Mouse (Mus musculus) lung, adult 2 months (tissue): Measurements from ENCODE around the gene Gm26897. TPM values are rescaled to one million over a fixed set of nuclear protein-coding genes. Genes with fewer than 3 reads are reported as not detected.

Experiments
- DNase-seq: peaks from one replicate; pipeline ENCODE4 v3.0.0; 2022
- H3K4me1 ChIP-seq: fragments of 200-500 bp; 2 replicates; pipeline ENCODE4 v1.6.1; 2011; ENCODE audit warnings: low read length; ENCODE audit not compliant: control insufficient read depth, insufficient read depth
- H3K4me3 ChIP-seq: fragments of 200-500 bp; replicated peaks from 2 replicates; pipeline ENCODE3; 2011; ENCODE audit warnings: low read depth, mild to moderate bottlenecking, control low read depth, low read length; ENCODE audit errors: extremely low read depth
- CTCF ChIP-seq: fragments of 200-500 bp; IDR thresholded peaks from 2 replicates; pipeline ENCODE4 v1.5.1; 2011; ENCODE audit warnings: mild to moderate bottlenecking, low read length, control low read depth; ENCODE audit not compliant: insufficient read depth
- POLR2A ChIP-seq: fragments of 200-500 bp; IDR thresholded peaks from 2 replicates; pipeline ENCODE4 v1.6.1; 2011; ENCODE audit warnings: low read depth, mild to moderate bottlenecking, control low read depth, low read length, borderline replicate concordance; ENCODE audit errors: extremely low read depth
- WGBS: fragments of 180-500 bp; shearing (Covaris S2); methylation state at CpG from one replicate; pipeline ENCODE4 v1.1.7; 2018; 5-methylcytosine and 5-hydroxymethylcytosine counted together
- polyA plus RNA-seq: library from polyadenylated mRNA; depleted of rRNA; stranded (reverse); fragments of >200 nt; gene quantifications from 2 replicates; pipeline ENCODE4 v1.2.3, GENCODE M21; 2012

Gene Gm26897
- polyA plus RNA-seq, 1 experiment, result not detected

- 49% methylated on average over 9 of the region's 9 CpGs for WGBS
- H3K4me3 ChIP-seq, result no peak overlapping the region
- TF ChIP-seq CTCF (no peak), POLR2A (no peak)
- no peaks in the 10 kb centered on the region for H3K4me1 ChIP-seq
- DNase-seq, result no peak
Measured at GRCm38 (mm10) chr5:111720726-111721125, 13.0 kb upstream of the Gm26897 start.

- WGBS, result 66% methylated on average over 10 of the region's 10 CpGs
- DNase-seq, result no peak
Measured at GRCm38 (mm10) chr5:111724713-111725112, 9.0 kb upstream of the Gm26897 start.

GRCm38 (mm10) chr5:111725195-111725920 is 8.4 kb upstream of the Gm26897 start:
- no peak overlapping the region for H3K4me3 ChIP-seq
- 60% methylated on average over 22 of the region's 22 CpGs for WGBS
- no peaks in the 10 kb centered on the region for H3K4me1 ChIP-seq
- no peak for DNase-seq
- no peak for TF ChIP-seq POLR2A
- TF ChIP-seq CTCF, result no peak

More at GRCm38 (mm10) chr5:111724713-111725112, 9.0 kb upstream of the Gm26897 start:
- Histone ChIP-seq H3K4me1 (no peaks in the 10 kb centered on the region), H3K4me3 (no peak overlapping the region)
- no peak for TF ChIP-seq CTCF
- no peak for TF ChIP-seq POLR2A

- TF ChIP-seq CTCF (no peak), POLR2A (no peak)
- WGBS, result 83% methylated on average over 4 of the region's 4 CpGs
- Histone ChIP-seq H3K4me3 (no peak overlapping the region), H3K4me1 (no peaks in the 10 kb centered on the region)
- DNase-seq, result no peak
Measured at GRCm38 (mm10) chr5:111728411-111728810, 5.3 kb upstream of the Gm26897 start.

GRCm38 (mm10) chr5:111730560-111731167 is 3.1 kb upstream of the Gm26897 start:
- DNase-seq, result no peak
- 44% methylated on average over 16 of the region's 16 CpGs for WGBS
- no peak for TF ChIP-seq POLR2A
- no peak for TF ChIP-seq CTCF
- H3K4me1 ChIP-seq, result no peaks in the 10 kb centered on the region
- no peak overlapping the region for H3K4me3 ChIP-seq

- WGBS, result 54% methylated on average over 2 of the region's 2 CpGs
- Histone ChIP-seq H3K4me3 (no peak overlapping the region), H3K4me1 (no peaks in the 10 kb centered on the region)
- no peak for TF ChIP-seq POLR2A
- TF ChIP-seq CTCF, result no peak
- DNase-seq, result no peak
Measured at GRCm38 (mm10) chr5:111732194-111732593, 1.5 kb upstream of the Gm26897 start.

- WGBS, result 69% methylated on average over 6 of the region's 6 CpGs
- TF ChIP-seq CTCF (no peak), POLR2A (no peak)
- Histone ChIP-seq H3K4me3 (no peak overlapping the region), H3K4me1 (no peaks in the 10 kb centered on the region)
- DNase-seq, result no peak
Measured at GRCm38 (mm10) chr5:111739480-111739879, 5.8 kb downstream of the Gm26897 start.

- no peak for TF ChIP-seq CTCF
- TF ChIP-seq POLR2A, result no peak
- no peaks in the 10 kb centered on the region for H3K4me1 ChIP-seq
- WGBS, result 65% methylated on average over 16 of the region's 16 CpGs
- no peak for DNase-seq
- no peak overlapping the region for H3K4me3 ChIP-seq
Measured at GRCm38 (mm10) chr5:111740384-111741275, 6.9 kb downstream of the Gm26897 start.

GRCm38 (mm10) chr5:111741352-111741751 is 7.6 kb downstream of the Gm26897 start:
- no peak for TF ChIP-seq POLR2A
- TF ChIP-seq CTCF, result no peak
- WGBS, result 43% methylated on average over 11 of the region's 11 CpGs
- no peak overlapping the region for H3K4me3 ChIP-seq

GRCm38 (mm10) chr5:111742290-111742898 is 8.7 kb downstream of the Gm26897 start:
- no peak for TF ChIP-seq CTCF
- TF ChIP-seq POLR2A, result no peak
- DNase-seq, result no peak
- no peaks in the 10 kb centered on the region for H3K4me1 ChIP-seq
- no peak overlapping the region for H3K4me3 ChIP-seq
- 37% methylated on average over 13 of the region's 13 CpGs for WGBS

More at GRCm38 (mm10) chr5:111741352-111741751, 7.6 kb downstream of the Gm26897 start:
- H3K4me1 ChIP-seq, result no peaks in the 10 kb centered on the region
- no peak for DNase-seq
